Mouse (Mus musculus) small intestine, adult 2 months (tissue): ENCODE measurements around the gene Sycn.

Source experiments
- CTCF ChIP-seq: fragments of 200-500 bp; IDR thresholded peaks from 2 replicates; pipeline ENCODE4 v1.5.1; 2012; ENCODE audit warnings: low read depth, mild to moderate bottlenecking, control low read depth, inconsistent platforms, low read length, moderate library complexity, mixed read lengths; ENCODE audit not compliant: insufficient replicate concordance, insufficient read length; ENCODE audit errors: extremely low read depth
- POLR2A ChIP-seq: fragments of 200-500 bp; IDR thresholded peaks from 2 replicates; pipeline ENCODE4 v1.6.1; 2012; ENCODE audit warnings: low read depth, mild to moderate bottlenecking, control low read depth, inconsistent platforms, low read length, moderate library complexity

- TF ChIP-seq CTCF (peak; percentile 92; the same call in 1 of the 2 replicates), POLR2A (no peak)
These were observed 27.6 kb downstream of the Sycn start for GRCm38 (mm10) chr7:28568253-28568652.
